Mouse (Mus musculus): ENCODE measurements around the gene Efcab9. TPM values are rescaled to one million over a fixed set of nuclear protein-coding genes. Genes with fewer than 3 reads are reported as not detected.

Efcab9 gene
- polyA plus RNA-seq, 1 experiment from 2014 or later: 0.27 TPM

- Histone ChIP-seq H3K4me1 (ENCODE audit: control insufficient read depth, insufficient read depth, low read length) (peaks cover 31% of the 10 kb centered on the region), H3K9me3 (replicated peaks; ENCODE audit: control insufficient read depth, low read length) (no peaks in the 10 kb centered on the region), H3K4me2 (no peak overlapping the region), H3K4me3 (ENCODE audit: low read depth, low read length) (no peak overlapping the region), H3K36me3 (ENCODE audit: control insufficient read depth, insufficient read depth, low read length) (no peaks in the 10 kb centered on the region), H3K27ac (ENCODE audit: low read depth, low read length) (no peak overlapping the region), H3K9ac (ENCODE audit: low read depth, low read length) (no peak overlapping the region), H3K27me3 (ENCODE audit: control insufficient read depth, insufficient read depth, low read length) (no peaks in the 10 kb centered on the region)
- ATAC-seq (replicated peaks; ENCODE audit: insufficient number of reproducible peaks, low FRiP score, low TSS enrichment): no peak
- 88% methylated on average over 3 of the region's 3 CpGs for WGBS (ENCODE audit: insufficient replicate concordance)
Observed at GRCm38 (mm10) chr11:32487501-32487900, 44.4 kb downstream of the Efcab9 start.

DNA sequence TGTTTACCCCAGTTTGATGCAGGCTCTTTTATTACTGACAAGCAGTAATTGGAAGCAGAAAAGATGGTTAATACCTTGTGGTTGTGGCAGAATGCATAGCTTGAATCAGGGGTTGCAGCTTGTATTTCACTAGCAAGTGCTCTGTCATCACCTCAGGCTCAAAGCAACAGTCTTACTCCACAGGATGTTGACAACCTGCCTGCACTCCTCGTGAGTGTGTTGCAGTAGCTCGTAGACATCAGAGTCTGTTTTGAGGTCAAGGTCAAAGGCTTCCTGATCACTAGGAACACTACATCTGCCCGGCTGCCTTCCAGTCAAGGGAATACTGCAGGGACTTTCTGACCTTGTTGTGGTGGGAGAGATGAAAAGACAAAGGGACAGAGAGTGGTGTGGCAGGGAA is 45.3 kb downstream of the Efcab9 start:
- Histone ChIP-seq H3K27me3 (ENCODE audit: control insufficient read depth, insufficient read depth, low read length) (no peaks in the 10 kb centered on the region), H3K4me2 (no peak overlapping the region), H3K9ac (ENCODE audit: low read depth, low read length) (no peak overlapping the region), H3K9me3 (replicated peaks; ENCODE audit: control insufficient read depth, low read length) (no peaks in the 10 kb centered on the region), H3K4me1 (ENCODE audit: control insufficient read depth, insufficient read depth, low read length) (peaks cover 31% of the 10 kb centered on the region), H3K36me3 (ENCODE audit: control insufficient read depth, insufficient read depth, low read length) (no peaks in the 10 kb centered on the region), H3K4me3 (ENCODE audit: low read depth, low read length) (no peak overlapping the region), H3K27ac (ENCODE audit: low read depth, low read length) (no peak overlapping the region)
- WGBS (ENCODE audit: insufficient replicate concordance): 19% methylated on average over 3 of the region's 3 CpGs
- ATAC-seq (replicated peaks; ENCODE audit: insufficient number of reproducible peaks, low FRiP score, low TSS enrichment): no peak

- 60% methylated on average over 3 of the region's 3 CpGs for whole genome bisulfite sequencing (ENCODE audit: insufficient replicate concordance)
- Histone ChIP-seq H3K27ac (ENCODE audit: low read depth, low read length) (no peak overlapping the region), H3K36me3 (ENCODE audit: control insufficient read depth, insufficient read depth, low read length) (no peaks in the 10 kb centered on the region), H3K4me3 (ENCODE audit: low read depth, low read length) (no peak overlapping the region), H3K4me1 (ENCODE audit: control insufficient read depth, insufficient read depth, low read length) (peaks cover 23% of the 10 kb centered on the region), H3K27me3 (ENCODE audit: control insufficient read depth, insufficient read depth, low read length) (no peaks in the 10 kb centered on the region), H3K9me3 (replicated peaks; ENCODE audit: control insufficient read depth, low read length) (no peaks in the 10 kb centered on the region), H3K9ac (ENCODE audit: low read depth, low read length) (no peak overlapping the region), H3K4me2 (no peak overlapping the region)
- no peak for ATAC-seq (replicated peaks; ENCODE audit: insufficient number of reproducible peaks, low FRiP score, low TSS enrichment)
Observed at GRCm38 (mm10) chr11:32485290-32485689, 46.6 kb downstream of the Efcab9 start.

- H3K27me3 ChIP-seq (ENCODE audit: control insufficient read depth, insufficient read depth, low read length): no peaks in the 10 kb centered on the region
- no peaks in the 10 kb centered on the region for H3K36me3 ChIP-seq (ENCODE audit: control insufficient read depth, insufficient read depth, low read length)
- no peak overlapping the region for H3K27ac ChIP-seq (ENCODE audit: low read depth, low read length)
- WGBS (ENCODE audit: insufficient replicate concordance): 80% methylated on average over 2 of the region's 2 CpGs
- H3K9me3 ChIP-seq (replicated peaks; ENCODE audit: control insufficient read depth, low read length): no peaks in the 10 kb centered on the region
- H3K4me1 ChIP-seq (ENCODE audit: control insufficient read depth, insufficient read depth, low read length): peaks cover 2% of the 10 kb centered on the region; the same call in 1 of the 2 replicates
- H3K4me3 ChIP-seq (ENCODE audit: low read depth, low read length): no peak overlapping the region
- no peak for ATAC-seq (replicated peaks; ENCODE audit: insufficient number of reproducible peaks, low FRiP score, low TSS enrichment)
- no peak overlapping the region for H3K9ac ChIP-seq (ENCODE audit: low read depth, low read length)
- no peak overlapping the region for H3K4me2 ChIP-seq
Observed at GRCm38 (mm10) chr11:32481525-32481924, 50.4 kb downstream of the Efcab9 start.

GRCm38 (mm10) chr11:32475487-32476236 is 56.2 kb downstream of the Efcab9 start:
- no peaks in the 10 kb centered on the region for H3K27me3 ChIP-seq (ENCODE audit: control insufficient read depth, insufficient read depth, low read length)
- no peak overlapping the region for H3K4me3 ChIP-seq (ENCODE audit: low read depth, low read length)
- no peaks in the 10 kb centered on the region for H3K36me3 ChIP-seq (ENCODE audit: control insufficient read depth, insufficient read depth, low read length)
- H3K4me1 ChIP-seq (ENCODE audit: control insufficient read depth, insufficient read depth, low read length): no peaks in the 10 kb centered on the region
- H3K4me2 ChIP-seq: no peak overlapping the region
- H3K9ac ChIP-seq (ENCODE audit: low read depth, low read length): no peak overlapping the region
- no peak overlapping the region for H3K27ac ChIP-seq (ENCODE audit: low read depth, low read length)
- 71% methylated on average over 5 of the region's 5 CpGs for WGBS (ENCODE audit: insufficient replicate concordance)
- no peaks in the 10 kb centered on the region for H3K9me3 ChIP-seq (replicated peaks; ENCODE audit: control insufficient read depth, low read length)
- ATAC-seq (replicated peaks; ENCODE audit: insufficient number of reproducible peaks, low FRiP score, low TSS enrichment): no peak

GRCm38 (mm10) chr11:32474725-32475124 is 57.2 kb downstream of the Efcab9 start:
- no peak for ATAC-seq (replicated peaks; ENCODE audit: insufficient number of reproducible peaks, low FRiP score, low TSS enrichment)
- WGBS (ENCODE audit: insufficient replicate concordance): 77% methylated on average over 3 of the region's 3 CpGs
- H3K4me3 ChIP-seq (ENCODE audit: low read depth, low read length): no peak overlapping the region
- H3K27me3 ChIP-seq (ENCODE audit: control insufficient read depth, insufficient read depth, low read length): no peaks in the 10 kb centered on the region
- no peak overlapping the region for H3K9ac ChIP-seq (ENCODE audit: low read depth, low read length)
- no peaks in the 10 kb centered on the region for H3K9me3 ChIP-seq (replicated peaks; ENCODE audit: control insufficient read depth, low read length)
- H3K27ac ChIP-seq (ENCODE audit: low read depth, low read length): no peak overlapping the region
- H3K36me3 ChIP-seq (ENCODE audit: control insufficient read depth, insufficient read depth, low read length): no peaks in the 10 kb centered on the region
- no peaks in the 10 kb centered on the region for H3K4me1 ChIP-seq (ENCODE audit: control insufficient read depth, insufficient read depth, low read length)
- H3K4me2 ChIP-seq: no peak overlapping the region

Other genes starting within 250 kb of the Efcab9 start
- gene Hba-a1, start 248.6 kb downstream of the Efcab9 start, polyA plus RNA-seq (2014; fragmentation: Nextera tagmentation; extraction: Ambion mirVana): 8,943 and 11,032 TPM in 2 replicates
- 23.0 and 24.4 TPM in 2 replicates for gene Hbq1b, start 245.1 kb downstream of the Efcab9 start, polyA plus RNA-seq (2014; fragmentation: Nextera tagmentation; extraction: Ambion mirVana)
- gene Hba-a2, start 235.6 kb downstream of the Efcab9 start, polyA plus RNA-seq (2014; fragmentation: Nextera tagmentation; extraction: Ambion mirVana): 18,841 and 22,217 TPM in 2 replicates
- 0.64 and 1.2 TPM in 2 replicates for gene Hbq1a, start 232.0 kb downstream of the Efcab9 start, polyA plus RNA-seq (2014; fragmentation: Nextera tagmentation; extraction: Ambion mirVana)
- gene Sh3pxd2b, start 184.3 kb downstream of the Efcab9 start, polyA plus RNA-seq (2014; fragmentation: Nextera tagmentation; extraction: Ambion mirVana): 14.8 and 15.3 TPM in 2 replicates
- gene Ubtd2, start 76.7 kb downstream of the Efcab9 start, polyA plus RNA-seq (2014; fragmentation: Nextera tagmentation; extraction: Ambion mirVana): 34.7 and 39.1 TPM in 2 replicates
- gene Stk10, start 1.2 kb upstream of the Efcab9 start, polyA plus RNA-seq (2014; fragmentation: Nextera tagmentation; extraction: Ambion mirVana): 1.6 TPM in 2 replicates
- gene Fbxw11, start 110.6 kb upstream of the Efcab9 start, polyA plus RNA-seq (2014; fragmentation: Nextera tagmentation; extraction: Ambion mirVana): 51.0 and 74.8 TPM in 2 replicates

Measured in heart, embryonic 11.5 days (tissue).